Mouse (Mus musculus): ENCODE measurements around the gene Pik3c2b. TPM values are rescaled to one million over a fixed set of nuclear protein-coding genes. Genes with fewer than 3 reads are reported as not detected.

Pik3c2b gene
- polyA plus RNA-seq, 1 experiment = 1.1 TPM

GRCm38 (mm10) chr1:133130638-133131560 is 85.4 kb downstream of the Pik3c2b start, which contains the start of gene Ppp1r15b:
TSS of gene Ppp1r15b (plus strand) at chr1:133131143.
- no peaks in the 10 kb centered on the region for H3K27me3 ChIP-seq (ENCODE audit: control insufficient read depth, insufficient read depth, low read length)
- TF ChIP-seq CTCF (IDR thresholded peaks at IDR 0.05; ENCODE audit: control insufficient read depth, insufficient read depth, insufficient replicate concordance, low read depth, low read length) (no peak), POLR2A (IDR thresholded peaks at IDR 0.05; ENCODE audit: control insufficient read depth, low read depth, low read length) (peak; percentile 89)

GRCm38 (mm10) chr1:133131561-133131905 is 86.1 kb downstream of the Pik3c2b start:
- Histone ChIP-seq H3K4me1 (ENCODE audit: control insufficient read depth, insufficient read depth, low read length) (peaks cover 6% of the 10 kb centered on the region), H3K27ac (ENCODE audit: control insufficient read depth, insufficient read depth, low read depth, low read length) (peak overlapping the region; percentile 92), H3K27me3 (ENCODE audit: control insufficient read depth, insufficient read depth, low read length) (no peaks in the 10 kb centered on the region), H3K4me3 (ENCODE audit: control insufficient read depth, low read depth, low read length) (peak overlapping the region; percentile 94), H3K36me3 (ENCODE audit: control insufficient read depth, insufficient read depth, low read length) (peaks cover 4% of the 10 kb centered on the region; the same call in 1 of the 2 replicates)
- TF ChIP-seq CTCF (IDR thresholded peaks at IDR 0.05; ENCODE audit: control insufficient read depth, insufficient read depth, insufficient replicate concordance, low read depth, low read length) = no peak
- TF ChIP-seq POLR2A (IDR thresholded peaks at IDR 0.05; ENCODE audit: control insufficient read depth, low read depth, low read length) = no peak

More at GRCm38 (mm10) chr1:133130638-133131560, 85.4 kb downstream of the Pik3c2b start, which contains the start of gene Ppp1r15b:
- peaks cover 6% of the 10 kb centered on the region for H3K4me1 ChIP-seq (ENCODE audit: control insufficient read depth, insufficient read depth, low read length)
- H3K4me3 ChIP-seq (ENCODE audit: control insufficient read depth, low read depth, low read length) = peak within 1 kb of the TSS; percentile 94
- peaks cover 4% of the 10 kb centered on the region; the same call in 1 of the 2 replicates for H3K36me3 ChIP-seq (ENCODE audit: control insufficient read depth, insufficient read depth, low read length)
- H3K27ac ChIP-seq (ENCODE audit: control insufficient read depth, insufficient read depth, low read depth, low read length) = peak within 1 kb of the TSS; percentile 92

GRCm38 (mm10) chr1:133131936-133132335 is 86.5 kb downstream of the Pik3c2b start:
- peaks cover 6% of the 10 kb centered on the region for H3K4me1 ChIP-seq (ENCODE audit: control insufficient read depth, insufficient read depth, low read length)
- H3K27ac ChIP-seq (ENCODE audit: control insufficient read depth, insufficient read depth, low read depth, low read length) = peak overlapping the region; percentile 92
- H3K36me3 ChIP-seq (ENCODE audit: control insufficient read depth, insufficient read depth, low read length) = peaks cover 4% of the 10 kb centered on the region; the same call in 1 of the 2 replicates
- TF ChIP-seq CTCF (IDR thresholded peaks at IDR 0.05; ENCODE audit: control insufficient read depth, insufficient read depth, insufficient replicate concordance, low read depth, low read length) (no peak), POLR2A (IDR thresholded peaks at IDR 0.05; ENCODE audit: control insufficient read depth, low read depth, low read length) (no peak)
- H3K27me3 ChIP-seq (ENCODE audit: control insufficient read depth, insufficient read depth, low read length) = no peaks in the 10 kb centered on the region
- H3K4me3 ChIP-seq (ENCODE audit: control insufficient read depth, low read depth, low read length) = peak overlapping the region; percentile 94

- Histone ChIP-seq H3K27ac (ENCODE audit: control insufficient read depth, insufficient read depth, low read depth, low read length) (peak overlapping the region; percentile 92), H3K4me1 (ENCODE audit: control insufficient read depth, insufficient read depth, low read length) (peaks cover 6% of the 10 kb centered on the region), H3K36me3 (ENCODE audit: control insufficient read depth, insufficient read depth, low read length) (peaks cover 6% of the 10 kb centered on the region; the same call in 1 of the 2 replicates), H3K27me3 (ENCODE audit: control insufficient read depth, insufficient read depth, low read length) (no peaks in the 10 kb centered on the region), H3K4me3 (ENCODE audit: control insufficient read depth, low read depth, low read length) (peak overlapping the region; percentile 94)
- no peak for TF ChIP-seq CTCF (IDR thresholded peaks at IDR 0.05; ENCODE audit: control insufficient read depth, insufficient read depth, insufficient replicate concordance, low read depth, low read length)
- TF ChIP-seq POLR2A (IDR thresholded peaks at IDR 0.05; ENCODE audit: control insufficient read depth, low read depth, low read length) = no peak
These were observed 87.2 kb downstream of the Pik3c2b start for GRCm38 (mm10) chr1:133132388-133133326.

- no peak for TF ChIP-seq POLR2A (IDR thresholded peaks at IDR 0.05; ENCODE audit: control insufficient read depth, low read depth, low read length)
- TF ChIP-seq CTCF (IDR thresholded peaks at IDR 0.05; ENCODE audit: control insufficient read depth, insufficient read depth, insufficient replicate concordance, low read depth, low read length) = no peak
- Histone ChIP-seq H3K36me3 (ENCODE audit: control insufficient read depth, insufficient read depth, low read length) (peaks cover 6% of the 10 kb centered on the region; the same call in 1 of the 2 replicates), H3K4me1 (ENCODE audit: control insufficient read depth, insufficient read depth, low read length) (peaks cover 6% of the 10 kb centered on the region), H3K27me3 (ENCODE audit: control insufficient read depth, insufficient read depth, low read length) (no peaks in the 10 kb centered on the region), H3K27ac (ENCODE audit: control insufficient read depth, insufficient read depth, low read depth, low read length) (peak overlapping the region; percentile 92), H3K4me3 (ENCODE audit: control insufficient read depth, low read depth, low read length) (peak overlapping the region; percentile 94)
These were observed 88.0 kb downstream of the Pik3c2b start for GRCm38 (mm10) chr1:133133425-133133824.

- peak overlapping the region; percentile 59 for H3K4me3 ChIP-seq (ENCODE audit: control insufficient read depth, low read depth, low read length)
- H3K27me3 ChIP-seq (ENCODE audit: control insufficient read depth, insufficient read depth, low read length) = no peaks in the 10 kb centered on the region
- H3K36me3 ChIP-seq (ENCODE audit: control insufficient read depth, insufficient read depth, low read length) = peaks cover 7% of the 10 kb centered on the region; the same call in 1 of the 2 replicates
- TF ChIP-seq CTCF (IDR thresholded peaks at IDR 0.05; ENCODE audit: control insufficient read depth, insufficient read depth, insufficient replicate concordance, low read depth, low read length) = no peak
- no peak for TF ChIP-seq POLR2A (IDR thresholded peaks at IDR 0.05; ENCODE audit: control insufficient read depth, low read depth, low read length)
- peak overlapping the region; percentile 40; the same call in 1 of the 2 replicates for H3K27ac ChIP-seq (ENCODE audit: control insufficient read depth, insufficient read depth, low read depth, low read length)
- peaks cover 6% of the 10 kb centered on the region for H3K4me1 ChIP-seq (ENCODE audit: control insufficient read depth, insufficient read depth, low read length)
These were observed 88.6 kb downstream of the Pik3c2b start for GRCm38 (mm10) chr1:133134071-133134470.
